Mouse (Mus musculus): ENCODE measurements around the gene Rabgap1. TPM values are rescaled to one million over a fixed set of nuclear protein-coding genes. Genes with fewer than 3 reads are reported as not detected.

Rabgap1 gene
- polyA plus RNA-seq, 1 experiment from 2014 or later = 25.8 TPM

GRCm38 (mm10) chr2:37569888-37570287 lies 126.8 kb downstream of the Rabgap1 start:
- Histone ChIP-seq H3K36me3 (peaks cover 53% of the 10 kb centered on the region), H3K4me1 (peaks cover 27% of the 10 kb centered on the region), H3K9ac (no peak overlapping the region), H3K27me3 (replicated peaks) (no peaks in the 10 kb centered on the region), H3K9me3 (no peaks in the 10 kb centered on the region), H3K4me2 (no peak overlapping the region), H3K4me3 (no peak overlapping the region), H3K27ac (replicated peaks) (no peak overlapping the region)
- 61% methylated on average over 5 of the region's 5 CpGs for WGBS
- no peak for ATAC-seq (ENCODE audit: extremely low read depth, insufficient number of reproducible peaks, low FRiP score, low TSS enrichment)

DNA sequence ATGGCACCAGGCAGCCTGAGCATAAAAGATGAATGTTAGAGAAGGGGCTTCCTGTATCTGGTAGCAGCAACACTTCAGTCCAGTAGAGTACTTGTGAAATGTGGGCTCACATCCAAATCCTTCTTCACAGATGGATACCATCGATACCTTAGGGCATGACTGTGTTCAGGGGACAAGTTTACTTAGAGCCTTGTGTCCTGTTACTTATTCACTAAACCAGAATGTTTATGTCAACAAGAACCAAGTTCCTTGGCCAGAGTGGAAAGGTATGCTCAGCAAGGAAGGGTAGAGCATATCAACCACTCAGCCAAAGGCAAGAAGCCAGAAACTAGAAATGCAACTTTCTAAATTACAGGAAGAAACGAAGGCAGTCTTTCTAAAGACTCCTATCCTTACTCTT lies 127.6 kb downstream of the Rabgap1 start:
- no peak overlapping the region for H3K4me2 ChIP-seq
- no peak overlapping the region for H3K27ac ChIP-seq (replicated peaks)
- no peak overlapping the region for H3K9ac ChIP-seq
- no peaks in the 10 kb centered on the region for H3K9me3 ChIP-seq
- H3K4me1 ChIP-seq = peaks cover 24% of the 10 kb centered on the region
- 62% methylated on average over 2 of the region's 2 CpGs for WGBS
- peaks cover 45% of the 10 kb centered on the region for H3K36me3 ChIP-seq
- no peaks in the 10 kb centered on the region for H3K27me3 ChIP-seq (replicated peaks)
- no peak overlapping the region for H3K4me3 ChIP-seq
- ATAC-seq (ENCODE audit: extremely low read depth, insufficient number of reproducible peaks, low FRiP score, low TSS enrichment) = no peak

DNA sequence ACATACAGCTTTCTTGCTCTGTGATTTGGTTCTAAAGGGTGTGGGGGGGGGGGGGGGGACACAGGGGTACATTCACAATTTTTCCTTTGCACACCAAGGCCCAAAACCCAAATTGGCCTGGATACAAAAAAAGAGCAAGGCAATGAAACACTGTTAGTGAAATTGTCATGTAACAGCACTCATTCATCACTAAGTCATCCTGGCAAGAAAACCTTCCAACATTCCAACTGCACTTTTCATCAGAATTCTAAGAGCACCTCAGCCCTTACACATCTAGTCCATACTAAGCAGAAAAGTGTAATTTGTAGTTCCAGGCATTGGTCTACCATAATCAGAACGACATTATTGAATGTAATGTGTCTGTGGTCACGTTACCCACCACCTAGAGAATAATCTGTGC lies 129.1 kb downstream of the Rabgap1 start:
- peaks cover 33% of the 10 kb centered on the region for H3K36me3 ChIP-seq
- H3K4me3 ChIP-seq = no peak overlapping the region
- no peaks in the 10 kb centered on the region for H3K9me3 ChIP-seq
- H3K27me3 ChIP-seq (replicated peaks) = no peaks in the 10 kb centered on the region
- H3K27ac ChIP-seq (replicated peaks) = no peak overlapping the region
- ATAC-seq (ENCODE audit: extremely low read depth, insufficient number of reproducible peaks, low FRiP score, low TSS enrichment) = no peak
- H3K4me2 ChIP-seq = no peak overlapping the region
- no peak overlapping the region for H3K9ac ChIP-seq
- peaks cover 22% of the 10 kb centered on the region for H3K4me1 ChIP-seq
- 79% methylated on average over 2 of the region's 2 CpGs for WGBS

- Histone ChIP-seq H3K9ac (no peak overlapping the region), H3K36me3 (peaks cover 18% of the 10 kb centered on the region), H3K27me3 (replicated peaks) (no peaks in the 10 kb centered on the region), H3K27ac (replicated peaks) (no peak overlapping the region), H3K4me3 (no peak overlapping the region), H3K4me2 (no peak overlapping the region), H3K4me1 (no peaks in the 10 kb centered on the region; the same call in 1 of the 2 replicates), H3K9me3 (no peaks in the 10 kb centered on the region)
- WGBS = 83% methylated on average over 1 of the region's 1 CpGs
- ATAC-seq (ENCODE audit: extremely low read depth, insufficient number of reproducible peaks, low FRiP score, low TSS enrichment) = no peak
These were observed 133.6 kb downstream of the Rabgap1 start for GRCm38 (mm10) chr2:37576661-37577060.

GRCm38 (mm10) chr2:37578185-37578584 lies 135.1 kb downstream of the Rabgap1 start:
- no peak for ATAC-seq (ENCODE audit: extremely low read depth, insufficient number of reproducible peaks, low FRiP score, low TSS enrichment)
- H3K4me2 ChIP-seq = no peak overlapping the region
- WGBS = 85% methylated on average over 2 of the region's 2 CpGs
- no peaks in the 10 kb centered on the region for H3K9me3 ChIP-seq
- H3K9ac ChIP-seq = no peak overlapping the region
- H3K36me3 ChIP-seq = peaks cover 15% of the 10 kb centered on the region; the same call in 1 of the 2 replicates
- H3K4me3 ChIP-seq = no peak overlapping the region
- H3K4me1 ChIP-seq = no peaks in the 10 kb centered on the region; the same call in 1 of the 2 replicates
- no peaks in the 10 kb centered on the region for H3K27me3 ChIP-seq (replicated peaks)
- H3K27ac ChIP-seq (replicated peaks) = no peak overlapping the region

GRCm38 (mm10) chr2:37587919-37588318 lies 144.8 kb downstream of the Rabgap1 start:
- no peak for ATAC-seq (ENCODE audit: extremely low read depth, insufficient number of reproducible peaks, low FRiP score, low TSS enrichment)
- no peaks in the 10 kb centered on the region for H3K27me3 ChIP-seq (replicated peaks)
- H3K4me3 ChIP-seq = no peak overlapping the region
- H3K9me3 ChIP-seq = no peaks in the 10 kb centered on the region
- H3K4me1 ChIP-seq = no peaks in the 10 kb centered on the region
- no peak overlapping the region for H3K9ac ChIP-seq
- peaks cover 46% of the 10 kb centered on the region for H3K36me3 ChIP-seq
- no peak overlapping the region for H3K27ac ChIP-seq (replicated peaks)
- no peak overlapping the region for H3K4me2 ChIP-seq

Other genes starting within 250 kb of the Rabgap1 start
- not detected in 2 replicates for gene Olfr366, start 231.7 kb upstream of the Rabgap1 start, polyA plus RNA-seq (2015; fragmentation: Nextera tagmentation; extraction: Ambion mirVana)
- not detected in 2 replicates for gene Olfr368, start 116.8 kb upstream of the Rabgap1 start, polyA plus RNA-seq (2015; fragmentation: Nextera tagmentation; extraction: Ambion mirVana)
- 29.7 and 33.4 TPM in 2 replicates for gene Pdcl, start 83.9 kb upstream of the Rabgap1 start, polyA plus RNA-seq (2015; fragmentation: Nextera tagmentation; extraction: Ambion mirVana)
- 9.0 and 9.6 TPM in 2 replicates for gene Rc3h2, start 20.4 kb upstream of the Rabgap1 start, polyA plus RNA-seq (2015; fragmentation: Nextera tagmentation; extraction: Ambion mirVana)
- 3.9 and 4.3 TPM in 2 replicates for gene Zbtb26, start 144 bp upstream of the Rabgap1 start, polyA plus RNA-seq (2015; fragmentation: Nextera tagmentation; extraction: Ambion mirVana)
- 3.9 and 4.0 TPM in 2 replicates for gene Zbtb6, start 108 bp upstream of the Rabgap1 start, polyA plus RNA-seq (2015; fragmentation: Nextera tagmentation; extraction: Ambion mirVana)
- gene Gpr21, start 73.1 kb downstream of the Rabgap1 start, polyA plus RNA-seq (2015; fragmentation: Nextera tagmentation; extraction: Ambion mirVana) = 0.64 and 0.78 TPM in 2 replicates

All from heart, embryonic 13.5 days (tissue).